Mouse (Mus musculus): Measurements from ENCODE around the gene Exo5. TPM values are rescaled to one million over a fixed set of nuclear protein-coding genes. Genes with fewer than 3 reads are reported as not detected.

The Exo5 gene
- polyA plus RNA-seq, 1 experiment from 2014 or later: 37.3 TPM

- WGBS: 59% methylated on average over 7 of the region's 7 CpGs
- Histone ChIP-seq H3K9ac (no peak overlapping the region), H3K27ac (no peak overlapping the region), H3K27me3 (replicated peaks) (no peaks in the 10 kb centered on the region), H3K4me1 (peaks cover 4% of the 10 kb centered on the region; the same call in 1 of the 2 replicates), H3K9me3 (no peaks in the 10 kb centered on the region), H3K36me3 (replicated peaks) (no peaks in the 10 kb centered on the region; the same call in 1 of the 2 replicates), H3K4me3 (no peak overlapping the region), H3K4me2 (no peak overlapping the region)
- ATAC-seq (replicated peaks): no peak
Measured at GRCm38 (mm10) chr4:120895226-120895625, 29.6 kb downstream of the Exo5 start.

- Histone ChIP-seq H3K4me1 (peaks cover 4% of the 10 kb centered on the region; the same call in 1 of the 2 replicates), H3K4me2 (no peak overlapping the region), H3K9ac (no peak overlapping the region), H3K27ac (no peak overlapping the region), H3K9me3 (no peaks in the 10 kb centered on the region), H3K36me3 (replicated peaks) (no peaks in the 10 kb centered on the region; the same call in 1 of the 2 replicates), H3K27me3 (replicated peaks) (no peaks in the 10 kb centered on the region), H3K4me3 (no peak overlapping the region)
- no peak for ATAC-seq (replicated peaks)
- 78% methylated on average over 11 of the region's 11 CpGs for WGBS
Measured at GRCm38 (mm10) chr4:120894584-120894983, 30.2 kb downstream of the Exo5 start.

GRCm38 (mm10) chr4:120893656-120894401, 31.0 kb downstream of the Exo5 start:
- Histone ChIP-seq H3K4me2 (no peak overlapping the region), H3K4me3 (no peak overlapping the region), H3K9ac (no peak overlapping the region), H3K9me3 (no peaks in the 10 kb centered on the region), H3K36me3 (replicated peaks) (no peaks in the 10 kb centered on the region; the same call in 1 of the 2 replicates), H3K4me1 (peaks cover 4% of the 10 kb centered on the region; the same call in 1 of the 2 replicates), H3K27ac (no peak overlapping the region), H3K27me3 (replicated peaks) (peaks cover 5% of the 10 kb centered on the region; the same call in 1 of the 2 replicates)
- ATAC-seq (replicated peaks): no peak
- WGBS: 75% methylated on average over 11 of the region's 11 CpGs

GRCm38 (mm10) chr4:120892516-120892915, 32.3 kb downstream of the Exo5 start:
- WGBS: 56% methylated on average over 1 of the region's 1 CpGs
- Histone ChIP-seq H3K27ac (no peak overlapping the region), H3K4me1 (peaks cover 4% of the 10 kb centered on the region; the same call in 1 of the 2 replicates), H3K27me3 (replicated peaks) (peaks cover 7% of the 10 kb centered on the region; the same call in 1 of the 2 replicates), H3K4me3 (no peak overlapping the region), H3K9me3 (no peaks in the 10 kb centered on the region), H3K9ac (no peak overlapping the region), H3K36me3 (replicated peaks) (no peaks in the 10 kb centered on the region; the same call in 1 of the 2 replicates), H3K4me2 (no peak overlapping the region)
- no peak for ATAC-seq (replicated peaks)

GRCm38 (mm10) chr4:120891960-120892359, 32.9 kb downstream of the Exo5 start:
- Histone ChIP-seq H3K27me3 (replicated peaks) (peaks cover 7% of the 10 kb centered on the region; the same call in 1 of the 2 replicates), H3K9me3 (no peaks in the 10 kb centered on the region), H3K4me3 (no peak overlapping the region), H3K9ac (no peak overlapping the region), H3K4me2 (no peak overlapping the region), H3K36me3 (replicated peaks) (no peaks in the 10 kb centered on the region; the same call in 1 of the 2 replicates), H3K4me1 (peaks cover 4% of the 10 kb centered on the region; the same call in 1 of the 2 replicates), H3K27ac (no peak overlapping the region)
- ATAC-seq (replicated peaks): no peak

- Histone ChIP-seq H3K4me1 (peaks cover 4% of the 10 kb centered on the region), H3K27ac (no peak overlapping the region), H3K9ac (no peak overlapping the region), H3K36me3 (replicated peaks) (no peaks in the 10 kb centered on the region; the same call in 1 of the 2 replicates), H3K4me3 (no peak overlapping the region), H3K27me3 (replicated peaks) (peaks cover 7% of the 10 kb centered on the region; the same call in 1 of the 2 replicates), H3K9me3 (no peaks in the 10 kb centered on the region), H3K4me2 (no peak overlapping the region)
- no peak for ATAC-seq (replicated peaks)
- 42% methylated on average over 11 of the region's 11 CpGs for WGBS
Measured at GRCm38 (mm10) chr4:120890754-120891440, 33.9 kb downstream of the Exo5 start.

GRCm38 (mm10) chr4:120888884-120889283, 35.9 kb downstream of the Exo5 start:
- Histone ChIP-seq H3K9ac (no peak overlapping the region), H3K4me3 (no peak overlapping the region), H3K27me3 (replicated peaks) (peaks cover 7% of the 10 kb centered on the region; the same call in 1 of the 2 replicates), H3K4me2 (no peak overlapping the region), H3K4me1 (peaks cover 10% of the 10 kb centered on the region), H3K36me3 (replicated peaks) (no peaks in the 10 kb centered on the region; the same call in 1 of the 2 replicates), H3K9me3 (no peaks in the 10 kb centered on the region), H3K27ac (no peak overlapping the region)
- WGBS: 73% methylated on average over 8 of the region's 8 CpGs
- ATAC-seq (replicated peaks): no peak

- peaks cover 18% of the 10 kb centered on the region for H3K4me1 ChIP-seq
- WGBS: 26% methylated on average over 8 of the region's 8 CpGs
Measured at GRCm38 (mm10) chr4:120887381-120888112, 37.3 kb downstream of the Exo5 start.

GRCm38 (mm10) chr4:120886811-120887210, 38.0 kb downstream of the Exo5 start:
- Histone ChIP-seq H3K9ac (no peak overlapping the region), H3K9me3 (no peaks in the 10 kb centered on the region), H3K27me3 (replicated peaks) (peaks cover 7% of the 10 kb centered on the region; the same call in 1 of the 2 replicates), H3K27ac (no peak overlapping the region), H3K4me2 (no peak overlapping the region), H3K4me3 (no peak overlapping the region), H3K4me1 (peaks cover 25% of the 10 kb centered on the region), H3K36me3 (replicated peaks) (no peaks in the 10 kb centered on the region; the same call in 1 of the 2 replicates)
- ATAC-seq (replicated peaks): no peak
- 92% methylated on average over 5 of the region's 5 CpGs for WGBS

More at GRCm38 (mm10) chr4:120887381-120888112, 37.3 kb downstream of the Exo5 start:
- Histone ChIP-seq H3K4me3 (no peak overlapping the region), H3K36me3 (replicated peaks) (no peaks in the 10 kb centered on the region; the same call in 1 of the 2 replicates), H3K9ac (no peak overlapping the region), H3K9me3 (no peaks in the 10 kb centered on the region), H3K27me3 (replicated peaks) (peaks cover 7% of the 10 kb centered on the region; the same call in 1 of the 2 replicates), H3K27ac (no peak overlapping the region), H3K4me2 (no peak overlapping the region)
- ATAC-seq (replicated peaks): peak; percentile 32; the same call in 1 of the 2 replicates

GRCm38 (mm10) chr4:120886131-120886530, 38.7 kb downstream of the Exo5 start:
- Histone ChIP-seq H3K9ac (no peak overlapping the region), H3K4me3 (no peak overlapping the region), H3K4me1 (peaks cover 31% of the 10 kb centered on the region), H3K27ac (no peak overlapping the region), H3K27me3 (replicated peaks) (peaks cover 7% of the 10 kb centered on the region; the same call in 1 of the 2 replicates), H3K9me3 (no peaks in the 10 kb centered on the region), H3K36me3 (replicated peaks) (no peaks in the 10 kb centered on the region), H3K4me2 (no peak overlapping the region)
- WGBS: 29% methylated on average over 4 of the region's 4 CpGs
- no peak for ATAC-seq (replicated peaks)

GRCm38 (mm10) chr4:120885208-120886120, 39.4 kb downstream of the Exo5 start:
- Histone ChIP-seq H3K36me3 (replicated peaks) (no peaks in the 10 kb centered on the region), H3K27ac (no peak overlapping the region), H3K27me3 (replicated peaks) (peaks cover 7% of the 10 kb centered on the region; the same call in 1 of the 2 replicates), H3K9ac (no peak overlapping the region; the same call in 1 of the 2 replicates), H3K4me2 (no peak overlapping the region), H3K4me1 (peaks cover 29% of the 10 kb centered on the region), H3K4me3 (no peak overlapping the region), H3K9me3 (no peaks in the 10 kb centered on the region)
- 42% methylated on average over 13 of the region's 13 CpGs for WGBS
- ATAC-seq (replicated peaks): no peak

All from midbrain, embryonic 15.5 days (tissue).